Mouse (Mus musculus): ENCODE measurements around the gene Calm5. TPM values are rescaled to one million over a fixed set of nuclear protein-coding genes. Genes with fewer than 3 reads are reported as not detected.

Calm5 gene
- total RNA-seq, 2 experiments from 2014 or later: not detected

- DNase-seq (ENCODE audit: extremely low spot score in 1 of 2, low spot score in 2 of 2): no peak
- intact Hi-C loops (cut with DNase I): no loop called here
Measured at GRCm38 (mm10) chr13:3862922-3863580, 9.1 kb downstream of the Calm5 start.

- intact Hi-C loops (cut with DNase I): no loop called here
- no peak for DNase-seq (ENCODE audit: extremely low spot score in 1 of 2, low spot score in 2 of 2)
Measured at GRCm38 (mm10) chr13:3865648-3866354, 11.8 kb downstream of the Calm5 start.

- no peak for DNase-seq (ENCODE audit: extremely low spot score in 1 of 2, low spot score in 2 of 2)
- intact Hi-C loops (cut with DNase I): no loop called here
Measured at GRCm38 (mm10) chr13:3866355-3867052, 12.5 kb downstream of the Calm5 start.

GRCm38 (mm10) chr13:3867158-3867557 lies 13.2 kb downstream of the Calm5 start:
- intact Hi-C loops (cut with DNase I): no loop called here
- DNase-seq (ENCODE audit: extremely low spot score in 1 of 2, low spot score in 2 of 2): no peak

- intact Hi-C loops (cut with DNase I): no loop called here
- no peak for DNase-seq (ENCODE audit: extremely low spot score in 1 of 2, low spot score in 2 of 2)
Measured at GRCm38 (mm10) chr13:3869901-3870300, 15.9 kb downstream of the Calm5 start.

- intact Hi-C loops (cut with DNase I): no loop called here
- DNase-seq (ENCODE audit: extremely low spot score in 1 of 2, low spot score in 2 of 2): no peak
Measured at GRCm38 (mm10) chr13:3872832-3873231, 18.9 kb downstream of the Calm5 start.

- no peak for DNase-seq (ENCODE audit: extremely low spot score in 1 of 2, low spot score in 2 of 2)
- intact Hi-C loops (cut with DNase I): no loop called here
Measured at GRCm38 (mm10) chr13:3876448-3876847, 22.5 kb downstream of the Calm5 start.

GRCm38 (mm10) chr13:3877185-3877584 lies 23.2 kb downstream of the Calm5 start:
- no peak for DNase-seq (ENCODE audit: extremely low spot score in 1 of 2, low spot score in 2 of 2)
- intact Hi-C loops (cut with DNase I): no loop called here

GRCm38 (mm10) chr13:3877679-3878220 lies 23.8 kb downstream of the Calm5 start:
- intact Hi-C loops (cut with DNase I): no loop called here
- DNase-seq (ENCODE audit: extremely low spot score in 1 of 2, low spot score in 2 of 2): no peak

- DNase-seq (ENCODE audit: extremely low spot score in 1 of 2, low spot score in 2 of 2): no peak
- intact Hi-C loops (cut with DNase I): no loop called here
Measured at GRCm38 (mm10) chr13:3886663-3887062, 32.7 kb downstream of the Calm5 start.

GRCm38 (mm10) chr13:3889111-3889510 lies 35.1 kb downstream of the Calm5 start:
- no peak for DNase-seq (ENCODE audit: extremely low spot score in 1 of 2, low spot score in 2 of 2)
- intact Hi-C loops (cut with DNase I): no loop called here

GRCm38 (mm10) chr13:3890061-3890460 lies 36.1 kb downstream of the Calm5 start:
- no peak for DNase-seq (ENCODE audit: extremely low spot score in 1 of 2, low spot score in 2 of 2)
- intact Hi-C loops (cut with DNase I): no loop called here

- intact Hi-C loops (cut with DNase I): no loop called here
Measured at GRCm38 (mm10) chr13:3891479-3892087, 37.6 kb downstream of the Calm5 start.

GRCm38 (mm10) chr13:3892601-3893000 lies 38.6 kb downstream of the Calm5 start:
- DNase-seq (ENCODE audit: extremely low spot score in 1 of 2, low spot score in 2 of 2): no peak
- intact Hi-C loops (cut with DNase I): no loop called here

More at GRCm38 (mm10) chr13:3891479-3892087, 37.6 kb downstream of the Calm5 start:
- no peak for DNase-seq (ENCODE audit: extremely low spot score in 1 of 2, low spot score in 2 of 2)

GRCm38 (mm10) chr13:3893126-3893734 lies 39.3 kb downstream of the Calm5 start:
- peak; percentile 61 to 94 for DNase-seq (ENCODE audit: extremely low spot score in 1 of 2, low spot score in 2 of 2)
- intact Hi-C loops (cut with DNase I): no loop called here

GRCm38 (mm10) chr13:3894549-3894948 lies 40.6 kb downstream of the Calm5 start:
- no peak for DNase-seq (ENCODE audit: extremely low spot score in 1 of 2, low spot score in 2 of 2)
- intact Hi-C loops (cut with DNase I): no loop called here

GRCm38 (mm10) chr13:3895397-3895980 lies 41.5 kb downstream of the Calm5 start:
- intact Hi-C loops (cut with DNase I): loop anchor here (5.0 kb wide), 1 partner anchor 107 kb away; no protein-coding TSS in a partner anchor
- no peak for DNase-seq (ENCODE audit: extremely low spot score in 1 of 2, low spot score in 2 of 2)

GRCm38 (mm10) chr13:3896032-3896431 lies 42.1 kb downstream of the Calm5 start:
- intact Hi-C loops (cut with DNase I): loop anchor here (2.0 to 5.0 kb wide), 2 partner anchors 106 to 231 kb away; no protein-coding TSS in a partner anchor
- no peak for DNase-seq (ENCODE audit: extremely low spot score in 1 of 2, low spot score in 2 of 2)

Measured in left cerebral cortex, postnatal 10 days (tissue).